Mouse (Mus musculus) CH12.LX (cell line): ENCODE measurements around the gene Napb. TPM values are rescaled to one million over a fixed set of nuclear protein-coding genes. Genes with fewer than 3 reads are reported as not detected.

Source experiments
- DNase-seq: peaks from one replicate; pipeline ENCODE4 v3.0.0-alpha.2; 2013; ENCODE audit errors: extremely low read depth
- H3K27ac ChIP-seq: 2 replicates; pipeline ENCODE4 v1.5.1; 2012; ENCODE audit warnings: low read depth, mild to moderate bottlenecking, control low read depth, moderate library complexity; ENCODE audit not compliant: insufficient read depth
- H3K27me3 ChIP-seq: replicated peaks from 2 replicates; pipeline ENCODE3; 2012; ENCODE audit warnings: inconsistent platforms
- H3K36me3 ChIP-seq, 2 experiments: replicated peaks in 1 of 2; 2 replicates each; pipeline versions ENCODE3 to v1.6.1; 2012; ENCODE audit warnings: inconsistent platforms in 1 of 2, low read length in 1 of 2, mild to moderate bottlenecking in 1 of 2, mixed read lengths in 1 of 2, moderate library complexity in 1 of 2; ENCODE audit not compliant: control insufficient read depth in 1 of 2, insufficient read depth in 1 of 2
- H3K4me1 ChIP-seq, 2 experiments: 2 replicates each; pipeline ENCODE4 v1.6.1; 2012; ENCODE audit warnings: inconsistent platforms in 1 of 2, moderate library complexity in 1 of 2; ENCODE audit not compliant: insufficient read depth in 2 of 2, control insufficient read depth in 1 of 2
- H3K4me2 ChIP-seq: 2 replicates; pipeline ENCODE4 v1.6.1; 2012; ENCODE audit warnings: low read depth, mild to moderate bottlenecking, control low read depth; ENCODE audit not compliant: poor library complexity, insufficient read depth, severe bottlenecking
- H3K4me3 ChIP-seq, 3 experiments: fragments of 150-350 bp in 1 of 3; sonication (generic) in 1 of 3; replicated peaks in 1 of 3; 2 replicates each; pipeline versions ENCODE3 to v1.5.1; 2011 to 2012; ENCODE audit warnings: low read depth in 2 of 3, low read length in 2 of 3, mild to moderate bottlenecking in 2 of 3, moderate library complexity in 2 of 3, control low read depth in 1 of 3, improper control_type of control experiment in 1 of 3, inconsistent platforms in 1 of 3, mixed read lengths in 1 of 3; ENCODE audit not compliant: poor library complexity in 1 of 3
- H3K79me2 ChIP-seq: replicated peaks from 2 replicates; pipeline ENCODE4 v1.6.1; 2012; ENCODE audit warnings: mild to moderate bottlenecking, moderate library complexity; ENCODE audit not compliant: control insufficient read depth, poor library complexity, insufficient read depth, severe bottlenecking; ENCODE audit errors: extremely low read depth
- H3K9ac ChIP-seq: 2 replicates; pipeline ENCODE4 v1.6.1; 2012; ENCODE audit warnings: low read depth, mild to moderate bottlenecking, control low read depth, moderate library complexity; ENCODE audit not compliant: insufficient read depth
- H3K9me3 ChIP-seq: replicated peaks from 2 replicates; pipeline ENCODE3; 2012; ENCODE audit warnings: low read length, inconsistent platforms, mixed read lengths
- BHLHE40 ChIP-seq: IDR thresholded peaks from 2 replicates; pipeline ENCODE4 v1.6.1; 2011; ENCODE audit warnings: mild to moderate bottlenecking, low read depth, low read length, improper control_type of control experiment
- ELF1 ChIP-seq: IDR thresholded peaks from 2 replicates; pipeline ENCODE4 v1.6.1; 2014; ENCODE audit warnings: low read depth, mild to moderate bottlenecking, inconsistent platforms, low read length, improper control_type of control experiment
- EP300 ChIP-seq: IDR thresholded peaks from 2 replicates; pipeline ENCODE4 v1.6.1; 2011; ENCODE audit warnings: low read length, improper control_type of control experiment
- ETS1 ChIP-seq: conservative IDR thresholded peaks from 2 replicates; pipeline ENCODE4 v1.6.1; 2012; ENCODE audit warnings: low read depth, mild to moderate bottlenecking, inconsistent platforms, low read length, improper control_type of control experiment, moderate library complexity
- HCFC1 ChIP-seq: IDR thresholded peaks from 2 replicates; pipeline ENCODE4 v1.6.1; 2012; ENCODE audit warnings: low read depth, mild to moderate bottlenecking, inconsistent platforms, low read length, improper control_type of control experiment
- MAX ChIP-seq: IDR thresholded peaks from 2 replicates; pipeline ENCODE4 v1.6.1; 2011; ENCODE audit warnings: low read length, improper control_type of control experiment
- MAZ ChIP-seq: IDR thresholded peaks from 2 replicates; pipeline ENCODE4 v1.6.1; 2012; ENCODE audit warnings: low read depth, mild to moderate bottlenecking, inconsistent platforms, low read length, improper control_type of control experiment, moderate library complexity
- MYC ChIP-seq: IDR thresholded peaks from 2 replicates; pipeline ENCODE4 v1.6.1; 2011; ENCODE audit warnings: low read depth, mild to moderate bottlenecking, improper control_type of control experiment, low read length
- NELFE ChIP-seq: IDR thresholded peaks from 2 replicates; pipeline ENCODE4 v1.6.1; 2011; ENCODE audit warnings: low read depth, low read length, improper control_type of control experiment
- NRF1 ChIP-seq: IDR thresholded peaks from 2 replicates; pipeline ENCODE4 v1.6.1; 2014; ENCODE audit warnings: low read depth, mild to moderate bottlenecking, inconsistent platforms, low read length, improper control_type of control experiment, moderate library complexity
- POLR2A ChIP-seq: IDR thresholded peaks from 2 replicates; pipeline ENCODE4 v1.6.1; 2011; ENCODE audit warnings: low read depth, mild to moderate bottlenecking, improper control_type of control experiment, low read length
- RAD21 ChIP-seq: IDR thresholded peaks from 2 replicates; pipeline ENCODE4 v1.6.1; 2011; ENCODE audit warnings: low read depth, mild to moderate bottlenecking, low read length, improper control_type of control experiment, moderate library complexity
- RCOR1 ChIP-seq: conservative IDR thresholded peaks from 2 replicates; pipeline ENCODE4 v1.6.1; 2012; ENCODE audit warnings: low read depth, mild to moderate bottlenecking, inconsistent platforms, low read length, improper control_type of control experiment
- SIN3A ChIP-seq: IDR thresholded peaks from 2 replicates; pipeline ENCODE4 v1.6.1; 2012; ENCODE audit warnings: low read length, improper control_type of control experiment, inconsistent platforms
- TBP ChIP-seq: conservative IDR thresholded peaks from 2 replicates; pipeline ENCODE4 v1.6.1; 2011; ENCODE audit warnings: low read depth, low read length, improper control_type of control experiment
- TCF12 ChIP-seq: IDR thresholded peaks from 2 replicates; pipeline ENCODE4 v1.6.1; 2014; ENCODE audit warnings: low read depth, mild to moderate bottlenecking, inconsistent platforms, low read length, improper control_type of control experiment
- USF1 ChIP-seq: IDR thresholded peaks from 2 replicates; pipeline ENCODE4 v1.6.1; 2014; ENCODE audit warnings: low read depth, mild to moderate bottlenecking, inconsistent platforms, low read length, improper control_type of control experiment
- USF2 ChIP-seq: conservative IDR thresholded peaks from 2 replicates; pipeline ENCODE4 v1.6.1; 2011; ENCODE audit warnings: low read depth, low read length, improper control_type of control experiment
- ZKSCAN1 ChIP-seq: IDR thresholded peaks from 2 replicates; pipeline ENCODE4 v1.6.1; 2012; ENCODE audit warnings: low read depth, inconsistent platforms, low read length, improper control_type of control experiment, borderline replicate concordance
- ZMIZ1 ChIP-seq: IDR thresholded peaks from 2 replicates; pipeline ENCODE4 v1.6.1; 2012; ENCODE audit warnings: low read depth, mild to moderate bottlenecking, inconsistent platforms, low read length, improper control_type of control experiment
- ZNF384 ChIP-seq: IDR thresholded peaks from 2 replicates; pipeline ENCODE4 v1.6.1; 2012; ENCODE audit warnings: low read depth, low read length, improper control_type of control experiment, inconsistent platforms
- dilution Hi-C: fragments of 300-500 bp; cut with MboI; formaldehyde crosslinking; loops from 2 replicates; pipeline ENCODE4 v1.14.3; 2020; ENCODE audit warnings: low sequenced_read_pairs; ENCODE audit not compliant: extremely low pct_unique_long_range_greater_than_20kb, extremely low pct_ligation_motif_present
- in situ Hi-C: fragments of 300-500 bp; cut with MboI; formaldehyde crosslinking; loops from 3 replicates; pipeline ENCODE4 v1.14.3; 2019; ENCODE audit warnings: low sequenced_read_pairs, low pct_ligation_motif_present, low pct_unique_long_range_greater_than_20kb, mixed read lengths
- polyA plus RNA-seq: library from polyadenylated mRNA; unstranded; fragments of >175 nt; gene quantifications from 2 replicates; pipeline ENCODE4 v1.2.1, GENCODE M21; 2012; ENCODE audit warnings: low read depth; ENCODE audit not compliant: insufficient read length
- total RNA-seq, 2 experiments: library from RNA; depleted of rRNA; stranded (reverse); fragments of 300-350 nt in 1 of 2; fragments of >200 nt in 1 of 2; gene quantifications; 2 replicates each; pipeline ENCODE4 v1.2.3; 2012 to 2014

Gene Napb
- total and polyA plus RNA-seq, 3 experiments, result 0.98 to 2.6 (median 1.6) TPM

- Histone ChIP-seq H3K79me2 (no peaks in the 10 kb centered on the region), H3K4me1 (no peaks in the 10 kb centered on the region), H3K27me3 (peaks cover 2% of the 10 kb centered on the region), H3K9me3 (no peaks in the 10 kb centered on the region), H3K4me2 (no peak overlapping the region), H3K36me3 (no peaks in the 10 kb centered on the region), H3K27ac (no peak overlapping the region), H3K4me3 (no peak overlapping the region), H3K9ac (no peak overlapping the region)
- TF ChIP-seq SIN3A (no peak), ETS1 (no peak), TCF12 (no peak), POLR2A (no peak), NELFE (no peak), MYC (no peak), NRF1 (no peak), BHLHE40 (no peak), HCFC1 (no peak)
- DNase-seq, result no peak
- in situ Hi-C loops (no loop called here), dilution Hi-C loops (no loop called here)
Observed at GRCm38 (mm10) chr2:148719271-148719995, 12.8 kb downstream of the Napb start.

- Histone ChIP-seq H3K4me1 (no peaks in the 10 kb centered on the region), H3K9me3 (no peaks in the 10 kb centered on the region), H3K36me3 (no peaks in the 10 kb centered on the region), H3K9ac (no peak overlapping the region), H3K27me3 (no peaks in the 10 kb centered on the region), H3K4me3 (no peak overlapping the region), H3K4me2 (no peak overlapping the region), H3K79me2 (no peaks in the 10 kb centered on the region), H3K27ac (no peak overlapping the region)
- dilution Hi-C loops (no loop called here), in situ Hi-C loops (no loop called here)
- TF ChIP-seq ETS1 (no peak), RCOR1 (no peak), RAD21 (no peak), ZMIZ1 (no peak), BHLHE40 (no peak), ZNF384 (no peak), MYC (no peak), MAZ (no peak), NELFE (no peak), ELF1 (no peak), USF1 (no peak), USF2 (no peak), HCFC1 (no peak), POLR2A (no peak), TBP (no peak), ZKSCAN1 (no peak), MAX (no peak), EP300 (no peak)
- no peak for DNase-seq
Observed at GRCm38 (mm10) chr2:148717072-148717471, 15.2 kb downstream of the Napb start.
